Mouse (Mus musculus) hindbrain, embryonic 11.5 days (tissue): Measurements from ENCODE around the gene Cyp17a1. TPM values are rescaled to one million over a fixed set of nuclear protein-coding genes. Genes with fewer than 3 reads are reported as not detected.

ENCODE experiments used
- ATAC-seq: fragments of 200-750 bp; cut with Nextera tagmentation; 2 replicates; pipeline ENCODE4 v1.8.0; 2017; ENCODE audit warnings: mild to moderate bottlenecking, moderate TSS enrichment, moderate library complexity; ENCODE audit not compliant: low FRiP score
- DNase-seq: peaks from one replicate; pipeline ENCODE4 v3.0.0-alpha.2; 2015; ENCODE audit warnings: low spot score
- H3K27ac ChIP-seq: fragments of 300-500 bp; sonication (generic); 2 replicates; pipeline ENCODE4 v1.5.1; 2014; ENCODE audit warnings: mild to moderate bottlenecking, low read depth, low read length
- H3K27me3 ChIP-seq: fragments of 300-500 bp; sonication (generic); 2 replicates; pipeline ENCODE4 v1.6.1; 2014; ENCODE audit warnings: mild to moderate bottlenecking, low read length, moderate library complexity, mixed read lengths; ENCODE audit not compliant: control insufficient read depth, insufficient read depth
- H3K36me3 ChIP-seq: fragments of 300-500 bp; sonication (generic); 2 replicates; pipeline ENCODE4 v1.6.1; 2014; ENCODE audit warnings: mild to moderate bottlenecking, low read length, moderate library complexity, mixed read lengths; ENCODE audit not compliant: control insufficient read depth, insufficient read depth
- H3K4me1 ChIP-seq: fragments of 300-500 bp; sonication (generic); replicated peaks from 2 replicates; pipeline ENCODE4 v1.6.1; 2014; ENCODE audit warnings: low read length, mixed read lengths; ENCODE audit not compliant: control insufficient read depth, insufficient read depth
- H3K4me2 ChIP-seq: fragments of 300-500 bp; sonication (generic); replicated peaks from 2 replicates; pipeline ENCODE4 v1.6.1; 2014; ENCODE audit warnings: mild to moderate bottlenecking, low read depth, low read length
- H3K4me3 ChIP-seq: fragments of 300-500 bp; sonication (generic); 2 replicates; pipeline ENCODE4 v1.5.1; 2014; ENCODE audit warnings: low read depth, low read length
- H3K9ac ChIP-seq: fragments of 300-500 bp; sonication (generic); 2 replicates; pipeline ENCODE4 v1.6.1; 2014; ENCODE audit warnings: low read depth, low read length
- H3K9me3 ChIP-seq: fragments of 300-500 bp; sonication (generic); 2 replicates; pipeline ENCODE4 v1.6.1; 2016; ENCODE audit warnings: low read length; ENCODE audit not compliant: control insufficient read depth
- WGBS: fragments of 180-500 bp; shearing (Covaris S2); extraction: QIAGEN DNeasy Blood & Tissue Kit; methylation state at CpG from one replicate; pipeline ENCODE4 v1.1.7; 2014; 5-methylcytosine and 5-hydroxymethylcytosine counted together
- polyA plus RNA-seq: library from polyadenylated mRNA; unstranded; fragments of >200 nt; fragmentation: Nextera tagmentation; extraction: Ambion mirVana; gene quantifications from 2 replicates; pipeline ENCODE4 v1.2.1, GENCODE M21; 2014

Gene Cyp17a1
- polyA plus RNA-seq, 1 experiment from 2014 or later: 0.29 TPM

GRCm38 (mm10) chr19:46629807-46630206, 43.2 kb downstream of the Cyp17a1 start:
- no peaks in the 10 kb centered on the region for H3K36me3 ChIP-seq
- WGBS: 86% methylated on average over 9 of the region's 9 CpGs
- ATAC-seq (no peak), DNase-seq (no peak)
- no peak overlapping the region for H3K4me3 ChIP-seq
- no peaks in the 10 kb centered on the region for H3K27me3 ChIP-seq
- H3K9me3 ChIP-seq: no peaks in the 10 kb centered on the region
- H3K4me1 ChIP-seq: peaks cover 2% of the 10 kb centered on the region; the same call in 1 of the 2 replicates
- H3K9ac ChIP-seq: no peak overlapping the region
- H3K27ac ChIP-seq: no peak overlapping the region
- no peak overlapping the region for H3K4me2 ChIP-seq

DNA sequence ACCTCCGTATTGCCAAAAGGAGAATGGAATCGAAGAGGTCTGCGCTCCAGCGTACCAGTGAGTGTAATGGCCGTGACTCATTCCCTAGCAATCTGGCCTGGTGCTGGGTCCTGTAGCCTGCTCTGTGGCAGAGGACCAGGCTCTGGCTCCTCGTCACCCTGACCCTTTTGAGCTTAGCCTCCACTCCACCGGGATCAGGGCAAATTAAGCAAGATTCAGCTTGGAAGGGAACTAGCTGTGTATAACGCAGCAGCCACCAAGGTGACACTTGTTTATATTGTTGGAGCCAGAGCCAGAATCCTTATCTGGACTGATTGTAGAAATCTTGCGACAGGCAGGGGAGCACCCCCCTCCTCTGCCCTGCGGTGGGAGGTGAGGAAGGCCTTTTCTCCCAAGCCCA, 44.6 kb downstream of the Cyp17a1 start:
- Histone ChIP-seq H3K36me3 (no peaks in the 10 kb centered on the region), H3K9me3 (no peaks in the 10 kb centered on the region), H3K4me3 (no peak overlapping the region), H3K9ac (no peak overlapping the region), H3K4me2 (no peak overlapping the region), H3K27me3 (no peaks in the 10 kb centered on the region), H3K27ac (no peak overlapping the region), H3K4me1 (peaks cover 9% of the 10 kb centered on the region)
- ATAC-seq (no peak), DNase-seq (no peak)
- 95% methylated on average over 10 of the region's 10 CpGs for WGBS

- Histone ChIP-seq H3K9ac (no peak overlapping the region), H3K4me1 (peaks cover 31% of the 10 kb centered on the region), H3K4me2 (no peak overlapping the region), H3K9me3 (no peaks in the 10 kb centered on the region), H3K36me3 (no peaks in the 10 kb centered on the region), H3K4me3 (no peak overlapping the region), H3K27ac (no peak overlapping the region), H3K27me3 (no peaks in the 10 kb centered on the region)
- DNase-seq (no peak), ATAC-seq (no peak)
- 65% methylated on average over 10 of the region's 10 CpGs for WGBS
Measured at GRCm38 (mm10) chr19:46625519-46625918, 47.5 kb downstream of the Cyp17a1 start.

GRCm38 (mm10) chr19:46625015-46625414, 48.0 kb downstream of the Cyp17a1 start:
- no peaks in the 10 kb centered on the region for H3K9me3 ChIP-seq
- WGBS: 96% methylated on average over 12 of the region's 12 CpGs
- H3K4me3 ChIP-seq: no peak overlapping the region
- peaks cover 31% of the 10 kb centered on the region for H3K4me1 ChIP-seq
- no peaks in the 10 kb centered on the region for H3K27me3 ChIP-seq
- no peak overlapping the region for H3K4me2 ChIP-seq
- no peak overlapping the region for H3K27ac ChIP-seq
- H3K9ac ChIP-seq: no peak overlapping the region
- DNase-seq (no peak), ATAC-seq (no peak)
- no peaks in the 10 kb centered on the region for H3K36me3 ChIP-seq

DNA sequence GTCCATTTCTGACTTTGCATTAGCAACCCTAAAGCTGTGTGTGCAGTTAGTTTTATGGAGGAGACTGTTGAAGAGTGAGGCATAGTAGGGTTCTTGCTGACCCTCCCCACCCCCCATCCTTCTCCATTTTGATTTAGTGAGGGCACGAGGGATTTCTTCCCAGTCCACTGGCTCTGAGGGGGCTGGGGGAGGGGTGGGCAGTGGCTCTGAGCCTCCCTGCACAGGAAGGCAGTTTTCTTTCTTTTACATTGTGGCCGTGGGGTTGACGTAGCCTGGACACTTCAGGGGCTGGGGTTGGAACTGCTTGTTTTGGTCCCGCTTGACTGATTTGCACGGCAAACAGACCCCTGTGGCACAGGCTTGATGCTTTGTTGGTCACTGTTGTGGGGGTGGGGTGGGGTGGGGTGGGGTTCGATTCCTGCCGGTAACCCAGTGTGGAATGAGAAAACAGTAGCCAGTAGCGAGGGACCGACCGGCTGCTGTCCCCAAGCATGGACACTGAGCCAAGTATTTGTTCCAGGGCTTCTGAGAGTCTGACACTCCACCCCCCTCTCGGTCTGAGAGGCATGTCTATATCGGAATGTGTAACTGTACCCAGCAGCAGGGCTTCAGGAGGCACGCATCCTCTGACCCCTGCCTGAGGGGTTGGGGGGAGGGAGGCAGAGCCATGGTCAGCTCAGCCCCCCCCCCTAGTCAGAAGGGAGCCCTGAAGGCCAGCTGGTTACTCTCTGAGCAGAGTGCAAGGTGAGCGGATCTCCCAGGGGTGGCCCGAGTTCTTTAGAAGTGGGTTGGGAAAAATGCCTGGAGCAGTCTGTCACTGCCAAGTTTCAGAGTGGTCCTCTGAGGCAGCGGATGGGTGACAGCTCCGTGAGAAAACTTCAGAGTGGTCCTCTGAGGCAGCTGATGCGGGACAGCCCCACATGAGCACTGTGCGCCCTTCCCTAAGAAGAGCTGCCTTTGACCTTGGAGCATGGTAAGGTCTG, 48.9 kb downstream of the Cyp17a1 start:
- Histone ChIP-seq H3K27me3 (no peaks in the 10 kb centered on the region), H3K9ac (peak overlapping the region; percentile 8; the same call in 1 of the 2 replicates), H3K27ac (peak overlapping the region; percentile 31), H3K4me1 (peaks cover 30% of the 10 kb centered on the region), H3K9me3 (no peaks in the 10 kb centered on the region), H3K4me3 (0 out of 2 replicates have a peak overlapping the region, but pooled peaks have one; percentile 0), H3K36me3 (no peaks in the 10 kb centered on the region), H3K4me2 (peak overlapping the region; percentile 23)
- peak; percentile 53 for ATAC-seq
- 20% methylated on average over 19 of the region's 19 CpGs for WGBS
- peak; percentile 62 for DNase-seq

DNA sequence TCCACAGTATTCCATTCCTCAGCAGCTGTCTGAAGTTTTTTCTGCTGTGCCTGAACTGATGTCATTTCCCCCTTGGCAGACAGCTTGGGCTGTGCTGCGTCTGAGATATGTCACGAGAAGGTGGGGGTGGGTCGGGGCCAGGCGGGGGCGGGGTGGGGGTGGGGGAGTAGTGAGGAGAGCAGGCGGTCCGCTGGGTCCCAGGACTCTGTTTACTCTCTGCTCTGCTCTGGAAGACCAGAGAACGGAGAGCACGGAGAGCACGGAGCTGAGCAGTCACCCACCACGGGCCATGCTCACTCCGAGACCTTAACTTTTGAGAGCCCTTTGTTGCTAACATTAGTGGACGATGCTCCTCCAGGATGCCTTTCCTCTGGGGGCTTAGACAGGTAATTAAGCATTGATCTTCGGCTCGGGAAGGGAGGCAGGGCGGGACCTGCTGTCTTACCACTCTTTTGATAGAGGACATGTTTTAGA, 49.7 kb downstream of the Cyp17a1 start:
- H3K4me3 ChIP-seq: 0 out of 2 replicates have a peak overlapping the region, but pooled peaks have one; percentile 3
- no peak overlapping the region; the same call in 1 of the 2 replicates for H3K9ac ChIP-seq
- H3K36me3 ChIP-seq: no peaks in the 10 kb centered on the region
- H3K4me2 ChIP-seq: peak overlapping the region; percentile 23
- peak overlapping the region; percentile 31 for H3K27ac ChIP-seq
- WGBS: 3% methylated on average over 16 of the region's 16 CpGs
- no peaks in the 10 kb centered on the region for H3K9me3 ChIP-seq
- ATAC-seq (peak; percentile 25; the same call in 1 of the 2 replicates), DNase-seq (peak; percentile 58)
- H3K27me3 ChIP-seq: no peaks in the 10 kb centered on the region
- peaks cover 30% of the 10 kb centered on the region for H3K4me1 ChIP-seq

- ATAC-seq (no peak; the same call in 1 of the 2 replicates), DNase-seq (no peak)
- Histone ChIP-seq H3K4me3 (0 out of 2 replicates have a peak overlapping the region, but pooled peaks have one; percentile 3), H3K4me2 (no peak overlapping the region), H3K4me1 (peaks cover 30% of the 10 kb centered on the region), H3K9ac (0 out of 2 replicates have a peak overlapping the region, but pooled peaks have one; percentile 27), H3K27ac (peak overlapping the region; percentile 31; the same call in 1 of the 2 replicates), H3K27me3 (no peaks in the 10 kb centered on the region), H3K36me3 (no peaks in the 10 kb centered on the region), H3K9me3 (no peaks in the 10 kb centered on the region)
- 35% methylated on average over 12 of the region's 12 CpGs for WGBS
Measured at GRCm38 (mm10) chr19:46622659-46623193, 50.2 kb downstream of the Cyp17a1 start.

GRCm38 (mm10) chr19:46621236-46622183, 51.5 kb downstream of the Cyp17a1 start:
- no peak overlapping the region; the same call in 1 of the 2 replicates for H3K4me2 ChIP-seq
- H3K27ac ChIP-seq: peak overlapping the region; percentile 59; the same call in 1 of the 2 replicates
- H3K4me1 ChIP-seq: peaks cover 30% of the 10 kb centered on the region
- no peaks in the 10 kb centered on the region for H3K9me3 ChIP-seq
- no peak overlapping the region for H3K9ac ChIP-seq
- 62% methylated on average over 19 of the region's 19 CpGs for WGBS
- no peak overlapping the region for H3K4me3 ChIP-seq
- H3K27me3 ChIP-seq: no peaks in the 10 kb centered on the region
- ATAC-seq (0 out of 2 replicates have a peak, but pooled peaks have one; percentile 20), DNase-seq (no peak)
- H3K36me3 ChIP-seq: no peaks in the 10 kb centered on the region
